8 mouse cellular contexts compared by ENCODE assay signal in genomic region chr11:117781993-117782704, GRCm38 (mm10). TPM values are rescaled to one million over a fixed set of nuclear protein-coding genes. Genes with fewer than 3 reads are reported as not detected.
A peak's percentile ranks its signal among the peaks of the same experiment; 100 is the strongest.
DNase-seq lines count a peak whose midpoint lies in the region; ATAC-seq and TF ChIP-seq lines count a peak whose summit lies in the region.

Gene Tmc8 (plus strand): TSS chr11:117782076.
Gene Tmc6 (minus strand): TSS chr11:117782198.

- peak; percentile 84 for DNase-seq in T-cell, adult 2 months (ENCODE audit: low spot score)
- peak; percentile 13 for DNase-seq in liver, adult 2 months (ENCODE audit: extremely low read depth, low read depth, low spot score)
- DNase-seq in midbrain, postnatal 0 days (ENCODE audit: low spot score), result no peak
- peak; percentile 91 for DNase-seq in thymus, postnatal 4 days
- no peak for DNase-seq in cerebellum, adult 8-10 months
- DNase-seq in testis, postnatal 14 days (ENCODE audit: low spot score), result no peak

- TF ChIP-seq CTCF in liver, adult 2 months (IDR thresholded peaks at IDR 0.05; ENCODE audit: low read depth, low read length), result no peak
- no peak for TF ChIP-seq CTCF in midbrain, postnatal 0 days (IDR thresholded peaks at IDR 0.05)

- peaks cover 84% of the 10 kb centered on the region for H3K4me1 ChIP-seq in erythroblast, embryonic 14.5 days (ENCODE audit: control insufficient read depth)
- peaks cover 55% of the 10 kb centered on the region for H3K4me1 ChIP-seq in hindbrain, embryonic 12.5 days
- peaks cover 4% of the 10 kb centered on the region; the same call in 1 of the 2 replicates for H3K4me1 ChIP-seq in liver, adult 2 months (ENCODE audit: control insufficient read depth, insufficient read depth, low read length)
- H3K4me1 ChIP-seq in midbrain, postnatal 0 days (ENCODE audit: insufficient read depth, low read length), result no peaks in the 10 kb centered on the region; the same call in 1 of the 2 replicates

- no peaks in the 10 kb centered on the region for H3K79me2 ChIP-seq in liver, adult 2 months (ENCODE audit: control insufficient read depth, insufficient read depth, low read length)

- WGBS in hindbrain, embryonic 12.5 days, result 41% methylated on average over 24 of the region's 24 CpGs
- WGBS in liver, adult 2 months, result 60% methylated on average over 24 of the region's 24 CpGs
- 53% methylated on average over 19 of the region's 24 CpGs for WGBS in midbrain, postnatal 0 days

- peak; percentile 38; the same call in 1 of the 2 replicates for TF ChIP-seq POLR2A in liver, adult 2 months (IDR thresholded peaks at IDR 0.05; ENCODE audit: extremely low read depth, insufficient read depth, low read length)

- H3K4me2 ChIP-seq in hindbrain, embryonic 12.5 days (replicated peaks), result peak within 1 kb of the TSS; percentile 62
- peak within 1 kb of the TSS; percentile 54 for H3K4me2 ChIP-seq in midbrain, postnatal 0 days (ENCODE audit: low read depth, low read length, poor library complexity, severe bottlenecking)

- H3K4me3 ChIP-seq in erythroblast, embryonic 14.5 days (replicated peaks), result peak within 1 kb of the TSS; percentile 79
- H3K4me3 ChIP-seq in hindbrain, embryonic 12.5 days, result peak within 1 kb of the TSS; percentile 30
- H3K4me3 ChIP-seq in liver, adult 2 months (ENCODE audit: insufficient read depth, low read depth, low read length), result peak within 1 kb of the TSS; percentile 62
- peak within 1 kb of the TSS; percentile 23 for H3K4me3 ChIP-seq in midbrain, postnatal 0 days (ENCODE audit: low read depth, low read length)

- H3K36me3 ChIP-seq in erythroblast, embryonic 14.5 days (ENCODE audit: control insufficient read depth), result peaks cover 70% of the 10 kb centered on the region
- H3K36me3 ChIP-seq in hindbrain, embryonic 12.5 days, result no peaks in the 10 kb centered on the region
- H3K36me3 ChIP-seq in liver, adult 2 months (ENCODE audit: control insufficient read depth, insufficient read depth, low read length), result no peaks in the 10 kb centered on the region
- H3K36me3 ChIP-seq in midbrain, postnatal 0 days (ENCODE audit: insufficient read depth, low read length), result no peaks in the 10 kb centered on the region

- no peak for ATAC-seq in hindbrain, embryonic 12.5 days (ENCODE audit: low FRiP score)
- ATAC-seq in midbrain, postnatal 0 days (ENCODE audit: low FRiP score), result no peak

- no peaks in the 10 kb centered on the region for H3K9me3 ChIP-seq in erythroblast, embryonic 14.5 days (ENCODE audit: control insufficient read depth, low read length)
- H3K9me3 ChIP-seq in hindbrain, embryonic 12.5 days (replicated peaks), result no peaks in the 10 kb centered on the region
- no peaks in the 10 kb centered on the region for H3K9me3 ChIP-seq in midbrain, postnatal 0 days (ENCODE audit: low read length)

- H3K27me3 ChIP-seq in erythroblast, embryonic 14.5 days (ENCODE audit: control insufficient read depth), result no peaks in the 10 kb centered on the region; the same call in 1 of the 2 replicates
- H3K27me3 ChIP-seq in hindbrain, embryonic 12.5 days, result peaks cover 53% of the 10 kb centered on the region
- H3K27me3 ChIP-seq in liver, adult 2 months (ENCODE audit: control insufficient read depth, insufficient read depth, low read length), result no peaks in the 10 kb centered on the region
- H3K27me3 ChIP-seq in midbrain, postnatal 0 days (ENCODE audit: insufficient read depth, low read length), result peaks cover 28% of the 10 kb centered on the region

- H3K27ac ChIP-seq in hindbrain, embryonic 12.5 days, result peak within 1 kb of the TSS; percentile 52
- H3K27ac ChIP-seq in liver, adult 2 months (replicated peaks; ENCODE audit: insufficient read depth, low read depth, low read length), result peak within 1 kb of the TSS; percentile 45
- H3K27ac ChIP-seq in midbrain, postnatal 0 days (ENCODE audit: low read depth, low read length), result no peak within 1 kb of the TSS; the same call in 1 of the 2 replicates

- peak within 1 kb of the TSS; percentile 44 for H3K9ac ChIP-seq in hindbrain, embryonic 12.5 days
- peak within 1 kb of the TSS; percentile 59 for H3K9ac ChIP-seq in liver, adult 2 months (ENCODE audit: low read depth, low read length)
- peak within 1 kb of the TSS; percentile 33; the same call in 1 of the 2 replicates for H3K9ac ChIP-seq in midbrain, postnatal 0 days (replicated peaks; ENCODE audit: low read length, poor library complexity, severe bottlenecking)

RNA-seq across cellular contexts. Expression of gene Tmc8, which starts in this region (rescaled TPM):
- 39.5 and 54.7 TPM in 2 replicates for polyA plus RNA-seq in erythroblast, embryonic 14.5 days (2012)
- polyA plus RNA-seq in hindbrain, embryonic 12.5 days (2016; fragmentation: Nextera tagmentation; extraction: Ambion mirVana), result 1.2 and 2.0 TPM in 2 replicates
- total RNA-seq in liver, adult 2 months (2014; rRNA removed), result 0.55 and 1.1 TPM in 2 replicates
- 1.7 and 3.1 TPM in 2 replicates for polyA plus RNA-seq in liver, adult 2 months (2012; rRNA removed)
- total RNA-seq in midbrain, postnatal 0 days (2014; rRNA removed), result 0.33 and 3.2 TPM in 2 replicates
- 0.79 and 1.2 TPM in 2 replicates for polyA plus RNA-seq in midbrain, postnatal 0 days (2015; fragmentation: Nextera tagmentation; extraction: Ambion mirVana)

RNA-seq across cellular contexts. Expression of gene Tmc6, which starts in this region (rescaled TPM):
- 61.5 and 62.4 TPM in 2 replicates for polyA plus RNA-seq in erythroblast, embryonic 14.5 days (2012)
- polyA plus RNA-seq in hindbrain, embryonic 12.5 days (2016; fragmentation: Nextera tagmentation; extraction: Ambion mirVana), result 9.2 and 11.3 TPM in 2 replicates
- 5.3 and 8.8 TPM in 2 replicates for total RNA-seq in liver, adult 2 months (2014; rRNA removed)
- 11.8 and 13.5 TPM in 2 replicates for polyA plus RNA-seq in liver, adult 2 months (2012; rRNA removed)
- 2.8 and 3.9 TPM in 2 replicates for total RNA-seq in midbrain, postnatal 0 days (2014; rRNA removed)
- polyA plus RNA-seq in midbrain, postnatal 0 days (2015; fragmentation: Nextera tagmentation; extraction: Ambion mirVana), result 2.2 and 3.1 TPM in 2 replicates

Comparison
In these comparisons a context has a peak if more than half of its experiments do, and no peak if none do; other contexts are left out.
1. DNase-seq: peak in T-cell, adult 2 months (single experiment), liver, adult 2 months (single experiment) and thymus, postnatal 4 days (single experiment); none in midbrain, postnatal 0 days (single experiment), cerebellum, adult 8-10 months (single experiment) and testis, postnatal 14 days (single experiment).
2. H3K4me3 ChIP-seq: peak in every context shown above with its lines; median percentile 79 in erythroblast, embryonic 14.5 days; 62 in liver, adult 2 months; 30 in hindbrain, embryonic 12.5 days; 23 in midbrain, postnatal 0 days.
3. Peak in every context shown above with its lines, with median percentiles within 50 percentile points of each other: H3K9ac ChIP-seq.